Mouse (Mus musculus): ENCODE results near the gene Galnt3.

Gene Galnt3

GRCm38 (mm10) chr2:66103740-66104436 is 20.9 kb downstream of the Galnt3 start:
- DNase-seq, result no peak

GRCm38 (mm10) chr2:66101686-66102304 is 23.0 kb downstream of the Galnt3 start:
- DNase-seq, result no peak

- no peak for DNase-seq
These were observed 24.0 kb downstream of the Galnt3 start for GRCm38 (mm10) chr2:66100671-66101351.

GRCm38 (mm10) chr2:66100239-66100638 is 24.6 kb downstream of the Galnt3 start:
- DNase-seq, result no peak

- DNase-seq, result no peak
These were observed 30.1 kb downstream of the Galnt3 start for GRCm38 (mm10) chr2:66094622-66095181.

GRCm38 (mm10) chr2:66091296-66091695 is 33.5 kb downstream of the Galnt3 start:
- DNase-seq, result no peak

GRCm38 (mm10) chr2:66081876-66082275 is 42.9 kb downstream of the Galnt3 start:
- DNase-seq, result peak in 1 of 2 experiments; percentile 3

- no peak for DNase-seq
These were observed 44.1 kb downstream of the Galnt3 start for GRCm38 (mm10) chr2:66080731-66081130.

GRCm38 (mm10) chr2:66069454-66069853 is 55.3 kb downstream of the Galnt3 start:
- DNase-seq, result no peak

- DNase-seq, result no peak
These were observed 61.5 kb downstream of the Galnt3 start for GRCm38 (mm10) chr2:66063291-66063690.

- no peak for DNase-seq
These were observed 80.2 kb downstream of the Galnt3 start for GRCm38 (mm10) chr2:66044405-66045089.

GRCm38 (mm10) chr2:66043441-66044404 is 81.1 kb downstream of the Galnt3 start:
- peak in 1 of 2 experiments; percentile 19 for DNase-seq

GRCm38 (mm10) chr2:66041917-66042419 is 82.8 kb downstream of the Galnt3 start:
- peak; percentile 72 to 77 for DNase-seq

- peak in 1 of 2 experiments; percentile 14 for DNase-seq
These were observed 83.4 kb downstream of the Galnt3 start for GRCm38 (mm10) chr2:66041203-66041916.

- DNase-seq, result no peak
These were observed 84.2 kb downstream of the Galnt3 start for GRCm38 (mm10) chr2:66040611-66041010.

GRCm38 (mm10) chr2:66034907-66035679 is 89.7 kb downstream of the Galnt3 start:
- peak in 1 of 2 experiments; percentile 21 for DNase-seq

All from cerebellum, postnatal 25 days (tissue).